Mouse (Mus musculus): Measurements from ENCODE around the gene Hfe. TPM values are rescaled to one million over a fixed set of nuclear protein-coding genes. Genes with fewer than 3 reads are reported as not detected.
A peak's percentile ranks its signal among the peaks of the same experiment; 100 is the strongest.
"Not testable (repeated sequence)": the region's sequence is repeated elsewhere in the genome, so short reads cannot be mapped to it uniquely, and the experiment has no call there.

The Hfe gene
- polyA plus RNA-seq, 1 experiment = 4.3 TPM

- Histone ChIP-seq H3K4me1 (ENCODE audit: control insufficient read depth, insufficient read depth, low read length) (no peaks in the 10 kb centered on the region), H3K27ac (ENCODE audit: insufficient read depth, low read length) (no peak overlapping the region), H3K4me3 (ENCODE audit: insufficient read depth, low read length) (no peak overlapping the region)
- no peak for TF ChIP-seq CTCF (IDR thresholded peaks at IDR 0.05; ENCODE audit: extremely low read depth, insufficient read depth, low read length)
- TF ChIP-seq POLR2A (IDR thresholded peaks at IDR 0.05; ENCODE audit: extremely low read depth, insufficient read depth, low read length) = no peak
These were observed 21.2 kb downstream of the Hfe start for GRCm38 (mm10) chr13:23689459-23689858.

- no peak overlapping the region for H3K27ac ChIP-seq (ENCODE audit: insufficient read depth, low read length)
- no peaks in the 10 kb centered on the region for H3K4me1 ChIP-seq (ENCODE audit: control insufficient read depth, insufficient read depth, low read length)
- TF ChIP-seq CTCF (IDR thresholded peaks at IDR 0.05; ENCODE audit: extremely low read depth, insufficient read depth, low read length) = no peak
- no peak for TF ChIP-seq POLR2A (IDR thresholded peaks at IDR 0.05; ENCODE audit: extremely low read depth, insufficient read depth, low read length)
- H3K4me3 ChIP-seq (ENCODE audit: insufficient read depth, low read length) = no peak overlapping the region
These were observed 21.7 kb downstream of the Hfe start for GRCm38 (mm10) chr13:23688956-23689355.

- H3K4me1 ChIP-seq (ENCODE audit: control insufficient read depth, insufficient read depth, low read length) = no peaks in the 10 kb centered on the region
- no peak overlapping the region for H3K27ac ChIP-seq (ENCODE audit: insufficient read depth, low read length)
- no peak for TF ChIP-seq POLR2A (IDR thresholded peaks at IDR 0.05; ENCODE audit: extremely low read depth, insufficient read depth, low read length)
- no peak for TF ChIP-seq CTCF (IDR thresholded peaks at IDR 0.05; ENCODE audit: extremely low read depth, insufficient read depth, low read length)
- H3K4me3 ChIP-seq (ENCODE audit: insufficient read depth, low read length) = no peak overlapping the region
These were observed 22.7 kb downstream of the Hfe start for GRCm38 (mm10) chr13:23687907-23688306.

- no peak for TF ChIP-seq CTCF (IDR thresholded peaks at IDR 0.05; ENCODE audit: extremely low read depth, insufficient read depth, low read length)
- Histone ChIP-seq H3K4me1 (ENCODE audit: control insufficient read depth, insufficient read depth, low read length) (no peaks in the 10 kb centered on the region), H3K27ac (ENCODE audit: insufficient read depth, low read length) (no peak overlapping the region), H3K4me3 (ENCODE audit: insufficient read depth, low read length) (no peak overlapping the region)
These were observed 23.5 kb downstream of the Hfe start for GRCm38 (mm10) chr13:23687181-23687580.

- peak overlapping the region; percentile 57; the same call in 1 of the 2 replicates for H3K4me3 ChIP-seq (ENCODE audit: insufficient read depth, low read length)
- no peak for TF ChIP-seq CTCF (IDR thresholded peaks at IDR 0.05; ENCODE audit: extremely low read depth, insufficient read depth, low read length)
- TF ChIP-seq POLR2A (IDR thresholded peaks at IDR 0.05; ENCODE audit: extremely low read depth, insufficient read depth, low read length) = no peak
- H3K27ac ChIP-seq (ENCODE audit: insufficient read depth, low read length) = peak overlapping the region; percentile 19; the same call in 1 of the 2 replicates
These were observed 24.7 kb downstream of the Hfe start for GRCm38 (mm10) chr13:23685966-23686365.

GRCm38 (mm10) chr13:23685121-23685861 is 25.4 kb downstream of the Hfe start:
- Histone ChIP-seq H3K27ac (ENCODE audit: insufficient read depth, low read length) (peak overlapping the region; percentile 38), H3K4me3 (ENCODE audit: insufficient read depth, low read length) (peak overlapping the region; percentile 57), H3K4me1 (ENCODE audit: control insufficient read depth, insufficient read depth, low read length) (no peaks in the 10 kb centered on the region)
- TF ChIP-seq POLR2A (IDR thresholded peaks at IDR 0.05; ENCODE audit: extremely low read depth, insufficient read depth, low read length) (no peak), CTCF (IDR thresholded peaks at IDR 0.05; ENCODE audit: extremely low read depth, insufficient read depth, low read length) (no peak)

More at GRCm38 (mm10) chr13:23685966-23686365, 24.7 kb downstream of the Hfe start:
- no peaks in the 10 kb centered on the region for H3K4me1 ChIP-seq (ENCODE audit: control insufficient read depth, insufficient read depth, low read length)

GRCm38 (mm10) chr13:23684295-23684945 is 26.2 kb downstream of the Hfe start:
- Histone ChIP-seq H3K4me3 (ENCODE audit: insufficient read depth, low read length) (peak overlapping the region; percentile 57), H3K27ac (ENCODE audit: insufficient read depth, low read length) (peak overlapping the region; percentile 82)
- H3K4me1 ChIP-seq (ENCODE audit: control insufficient read depth, insufficient read depth, low read length) = not testable (repeated sequence)

GRCm38 (mm10) chr13:23683755-23684281 is 26.8 kb downstream of the Hfe start, which contains the start of the genes Hist1h2ac and Hist1h2bc:
Hist1h2ac (minus strand) TSS chr13:23683948.
Hist1h2bc (plus strand) TSS chr13:23684199.
- Histone ChIP-seq H3K4me3 (ENCODE audit: insufficient read depth, low read length) (peak within 1 kb of the TSS; percentile 57), H3K27ac (ENCODE audit: insufficient read depth, low read length) (peak within 1 kb of the TSS; percentile 95), H3K4me1 (ENCODE audit: control insufficient read depth, insufficient read depth, low read length) (no peaks in the 10 kb centered on the region)
- TF ChIP-seq CTCF (IDR thresholded peaks at IDR 0.05; ENCODE audit: extremely low read depth, insufficient read depth, low read length) (no peak), POLR2A (IDR thresholded peaks at IDR 0.05; ENCODE audit: extremely low read depth, insufficient read depth, low read length) (peak; percentile 33; the same call in 1 of the 2 replicates)

GRCm38 (mm10) chr13:23682947-23683754 is 27.5 kb downstream of the Hfe start:
- Histone ChIP-seq H3K4me3 (ENCODE audit: insufficient read depth, low read length) (peak overlapping the region; percentile 57; the same call in 1 of the 2 replicates), H3K27ac (ENCODE audit: insufficient read depth, low read length) (peak overlapping the region; percentile 95)
- H3K4me1 ChIP-seq (ENCODE audit: control insufficient read depth, insufficient read depth, low read length) = not testable (repeated sequence)
